Mouse (Mus musculus) limb, embryonic 11.5 days (tissue): ENCODE measurements at regions not wholly inside any gene's neighbourhood (a gene's known extent, or its start where the extent isn't known, plus 50 kb on each side); places are given as distances from the start of the nearest gene placed in this dataset.

Experiments
- ATAC-seq: fragments of 200-750 bp; cut with Nextera tagmentation; 2 replicates; pipeline ENCODE4 v1.8.0; 2017; ENCODE audit warnings: low read depth; ENCODE audit not compliant: insufficient number of reproducible peaks, low FRiP score, low TSS enrichment
- DNase-seq: peaks from one replicate; pipeline ENCODE4 v3.0.0-alpha.2; 2015; ENCODE audit warnings: low spot score
- H3K27ac ChIP-seq: fragments of 300-500 bp; sonication (generic); replicated peaks from 2 replicates; pipeline ENCODE4 v1.5.1; 2014; ENCODE audit warnings: low read depth, mild to moderate bottlenecking, low read length
- H3K27me3 ChIP-seq: fragments of 300-500 bp; sonication (generic); 2 replicates; pipeline ENCODE4 v1.6.1; 2014; ENCODE audit warnings: mild to moderate bottlenecking, low read length, mixed read lengths; ENCODE audit not compliant: control insufficient read depth, insufficient read depth
- H3K36me3 ChIP-seq: fragments of 300-500 bp; sonication (generic); 2 replicates; pipeline ENCODE4 v1.6.1; 2014; ENCODE audit warnings: mild to moderate bottlenecking, low read length, moderate library complexity, mixed read lengths; ENCODE audit not compliant: control insufficient read depth, insufficient read depth
- H3K4me1 ChIP-seq: fragments of 300-500 bp; sonication (generic); 2 replicates; pipeline ENCODE4 v1.6.1; 2014; ENCODE audit warnings: low read length, mixed read lengths; ENCODE audit not compliant: control insufficient read depth, insufficient read depth
- H3K4me2 ChIP-seq: fragments of 300-500 bp; sonication (generic); 2 replicates; pipeline ENCODE4 v1.6.1; 2014; ENCODE audit warnings: low read depth, mild to moderate bottlenecking, moderate library complexity; ENCODE audit not compliant: severe bottlenecking
- H3K4me3 ChIP-seq: fragments of 300-500 bp; sonication (generic); 2 replicates; pipeline ENCODE4 v1.5.1; 2014; ENCODE audit warnings: low read depth, low read length
- H3K9ac ChIP-seq: fragments of 300-500 bp; sonication (generic); 2 replicates; pipeline ENCODE4 v1.6.1; 2014; ENCODE audit warnings: mild to moderate bottlenecking, low read length
- H3K9me3 ChIP-seq: fragments of 300-500 bp; sonication (generic); 2 replicates; pipeline ENCODE4 v1.6.1; 2016; ENCODE audit warnings: low read length; ENCODE audit not compliant: control insufficient read depth
- WGBS: fragments of 180-500 bp; shearing (Covaris S2); extraction: QIAGEN DNeasy Blood & Tissue Kit; methylation state at CpG from one replicate; pipeline ENCODE4 v1.1.7; 2014; 5-methylcytosine and 5-hydroxymethylcytosine counted together

DNA sequence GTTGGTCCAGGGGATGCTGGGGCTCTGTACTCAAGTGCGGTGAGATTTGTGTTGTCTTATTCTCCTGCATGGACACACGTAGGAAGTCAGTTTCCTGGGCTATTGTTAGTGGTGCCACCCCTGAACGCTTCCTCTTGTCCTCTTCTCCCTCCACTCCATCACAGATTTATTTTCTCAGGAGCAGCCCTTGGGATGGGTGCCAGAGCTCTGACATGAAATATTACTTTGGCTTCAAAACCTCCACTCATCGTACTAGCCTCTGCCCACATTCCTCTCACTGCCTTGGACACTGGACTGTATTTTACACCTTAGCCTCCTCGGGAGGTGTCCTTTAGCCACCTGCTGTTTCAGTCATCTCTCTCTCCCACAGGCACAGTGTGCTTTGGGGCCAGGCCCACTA lies 139.6 kb downstream of the Efnb1 start:
- Histone ChIP-seq H3K4me1 (no peaks in the 10 kb centered on the region), H3K4me3 (no peak overlapping the region), H3K9me3 (no peaks in the 10 kb centered on the region), H3K27me3 (peaks cover 13% of the 10 kb centered on the region), H3K27ac (no peak overlapping the region), H3K4me2 (no peak overlapping the region), H3K36me3 (no peaks in the 10 kb centered on the region), H3K9ac (no peak overlapping the region)
- 83% methylated on average over 5 of the region's 5 CpGs for WGBS
- no peak for DNase-seq
- ATAC-seq = no peak

GRCm38 (mm10) chrX:99271908-99272307 lies 136.0 kb downstream of the Efnb1 start:
- H3K27me3 ChIP-seq = peaks cover 6% of the 10 kb centered on the region; the same call in 1 of the 2 replicates

DNA sequence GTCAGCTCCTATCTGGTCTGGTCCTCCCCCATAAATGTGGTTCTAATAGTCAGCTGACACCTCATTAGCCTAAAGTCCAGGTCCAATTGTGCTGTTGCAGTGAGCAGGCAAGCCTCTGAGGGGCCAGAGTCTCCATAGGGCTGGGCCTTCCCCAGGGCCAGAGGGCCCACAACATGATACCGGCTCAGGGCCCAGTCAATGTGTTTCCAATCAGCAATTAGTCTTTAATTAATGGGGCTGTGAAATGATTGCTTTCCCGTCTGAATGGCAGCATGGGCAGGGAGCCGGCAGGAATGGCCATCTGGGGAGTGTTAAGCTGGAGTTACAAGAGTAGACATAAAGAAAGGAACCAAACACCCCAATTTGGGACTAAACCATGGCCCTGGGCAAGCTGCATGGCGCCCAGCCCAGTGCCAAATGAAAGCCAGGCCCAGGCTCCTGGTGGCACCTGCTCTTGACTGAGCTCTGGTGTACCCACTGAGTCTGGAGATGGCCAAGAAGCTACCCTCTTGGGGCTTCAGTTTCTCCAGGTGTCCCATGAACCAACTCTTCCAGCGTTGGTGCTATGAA lies 113.2 kb downstream of the Efnb1 start:
- WGBS = 34% methylated on average over 5 of the region's 5 CpGs

More at GRCm38 (mm10) chrX:99271908-99272307, 136.0 kb downstream of the Efnb1 start:
- Histone ChIP-seq H3K36me3 (no peaks in the 10 kb centered on the region), H3K9me3 (no peaks in the 10 kb centered on the region), H3K27ac (no peak overlapping the region), H3K4me2 (no peak overlapping the region), H3K4me1 (no peaks in the 10 kb centered on the region), H3K4me3 (no peak overlapping the region), H3K9ac (no peak overlapping the region)
- ATAC-seq = no peak
- DNase-seq = no peak
- 85% methylated on average over 3 of the region's 3 CpGs for WGBS

GRCm38 (mm10) chrX:99248181-99248580 lies 112.3 kb downstream of the Efnb1 start:
- Histone ChIP-seq H3K4me2 (no peak overlapping the region), H3K4me3 (no peak overlapping the region), H3K36me3 (no peaks in the 10 kb centered on the region), H3K9me3 (no peaks in the 10 kb centered on the region), H3K4me1 (no peaks in the 10 kb centered on the region), H3K27ac (no peak overlapping the region), H3K27me3 (peaks cover 17% of the 10 kb centered on the region; the same call in 1 of the 2 replicates), H3K9ac (no peak overlapping the region)
- WGBS = 86% methylated on average over 5 of the region's 5 CpGs
- ATAC-seq = no peak
- DNase-seq = no peak

More for the DNA sequence above, 113.2 kb downstream of the Efnb1 start:
- H3K36me3 ChIP-seq = no peaks in the 10 kb centered on the region
- H3K9me3 ChIP-seq = no peaks in the 10 kb centered on the region
- no peak overlapping the region for H3K27ac ChIP-seq
- no peak overlapping the region for H3K4me2 ChIP-seq
- ATAC-seq (peak; percentile 86), DNase-seq (peak; percentile 51)
- peaks cover 17% of the 10 kb centered on the region; the same call in 1 of the 2 replicates for H3K27me3 ChIP-seq
- no peak overlapping the region for H3K4me3 ChIP-seq
- H3K4me1 ChIP-seq = no peaks in the 10 kb centered on the region
- H3K9ac ChIP-seq = no peak overlapping the region

- ATAC-seq (no peak), DNase-seq (no peak)
- 58% methylated on average over 2 of the region's 2 CpGs for WGBS
- Histone ChIP-seq H3K27ac (no peak overlapping the region), H3K4me2 (no peak overlapping the region), H3K9me3 (no peaks in the 10 kb centered on the region), H3K9ac (no peak overlapping the region), H3K36me3 (no peaks in the 10 kb centered on the region), H3K4me1 (0 out of 2 replicates have a peak, but pooled peaks cover 3% of the 10 kb centered on the region), H3K4me3 (no peak overlapping the region), H3K27me3 (peaks cover 21% of the 10 kb centered on the region; the same call in 1 of the 2 replicates)
Observed at GRCm38 (mm10) chrX:99246704-99247103, 110.8 kb downstream of the Efnb1 start.

DNA sequence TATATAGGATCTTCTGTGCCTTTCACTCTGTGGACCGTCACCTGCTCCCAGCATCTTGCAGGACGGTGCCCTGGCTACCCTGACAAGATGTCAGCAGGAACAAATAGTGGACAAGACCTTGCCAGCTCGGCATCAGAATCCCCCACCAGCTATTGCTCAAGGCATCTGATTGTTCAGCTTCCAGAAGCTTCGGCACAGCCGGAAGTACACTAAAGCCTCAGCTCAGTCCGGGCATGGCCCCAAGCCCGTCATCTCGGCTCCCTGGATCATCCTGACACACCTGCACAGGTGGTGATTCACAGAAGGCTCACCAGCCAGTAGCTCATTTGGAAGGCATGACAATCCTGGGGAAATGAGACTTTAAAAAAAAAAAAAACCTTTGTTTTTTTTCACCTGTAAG lies 110.1 kb downstream of the Efnb1 start:
- no peaks in the 10 kb centered on the region for H3K36me3 ChIP-seq
- 90% methylated on average over 8 of the region's 8 CpGs for WGBS
- no peaks in the 10 kb centered on the region for H3K9me3 ChIP-seq
- no peak overlapping the region for H3K4me3 ChIP-seq
- no peak overlapping the region for H3K4me2 ChIP-seq
- no peak overlapping the region for H3K27ac ChIP-seq
- 0 out of 2 replicates have a peak, but pooled peaks cover 3% of the 10 kb centered on the region for H3K4me1 ChIP-seq
- H3K9ac ChIP-seq = no peak overlapping the region
- DNase-seq = no peak
- H3K27me3 ChIP-seq = peaks cover 21% of the 10 kb centered on the region; the same call in 1 of the 2 replicates
- ATAC-seq = no peak

GRCm38 (mm10) chrX:99245541-99245940 lies 109.6 kb downstream of the Efnb1 start:
- DNase-seq = no peak
- H3K9ac ChIP-seq = no peak overlapping the region
- 0 out of 2 replicates have a peak, but pooled peaks cover 3% of the 10 kb centered on the region for H3K4me1 ChIP-seq
- H3K9me3 ChIP-seq = no peaks in the 10 kb centered on the region
- H3K27me3 ChIP-seq = peaks cover 21% of the 10 kb centered on the region; the same call in 1 of the 2 replicates
- no peaks in the 10 kb centered on the region for H3K36me3 ChIP-seq
- no peak for ATAC-seq
- 93% methylated on average over 3 of the region's 3 CpGs for WGBS
- H3K4me3 ChIP-seq = no peak overlapping the region
- H3K4me2 ChIP-seq = no peak overlapping the region
- H3K27ac ChIP-seq = no peak overlapping the region

DNA sequence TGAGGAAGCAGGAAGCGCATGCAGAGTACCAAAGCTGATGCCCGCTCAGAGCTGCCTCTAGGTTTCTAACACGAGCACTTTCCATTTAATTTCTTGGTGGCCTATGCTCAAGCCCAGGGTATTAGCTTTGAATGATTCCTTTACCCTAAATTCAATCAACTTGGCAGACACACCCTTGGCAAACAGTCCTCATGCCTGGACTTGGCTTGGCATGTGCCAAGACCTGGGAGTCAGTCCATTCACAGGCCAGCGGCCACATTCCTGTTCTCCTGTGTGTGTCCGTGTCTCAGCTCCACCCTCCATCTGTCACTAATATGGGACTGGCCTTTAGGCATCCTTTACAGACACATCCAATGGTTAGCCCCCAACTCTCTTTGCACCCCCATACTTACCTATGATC lies 107.3 kb downstream of the Efnb1 start:
- no peak overlapping the region for H3K4me2 ChIP-seq
- 0 out of 2 replicates have a peak, but pooled peaks cover 3% of the 10 kb centered on the region for H3K4me1 ChIP-seq
- H3K9me3 ChIP-seq = no peaks in the 10 kb centered on the region
- DNase-seq (no peak), ATAC-seq (no peak)
- no peaks in the 10 kb centered on the region for H3K36me3 ChIP-seq
- WGBS = 94% methylated on average over 5 of the region's 5 CpGs
- no peak overlapping the region for H3K4me3 ChIP-seq
- H3K9ac ChIP-seq = no peak overlapping the region
- H3K27me3 ChIP-seq = peaks cover 18% of the 10 kb centered on the region; the same call in 1 of the 2 replicates
- no peak overlapping the region for H3K27ac ChIP-seq
